Mouse (Mus musculus) intestine, embryonic 16.5 days (tissue): ENCODE data around the gene Utp15. TPM values are rescaled to one million over a fixed set of nuclear protein-coding genes. Genes with fewer than 3 reads are reported as not detected.

ENCODE experiments used
- ATAC-seq: fragments of 200-750 bp; cut with Nextera tagmentation; 2 replicates; pipeline ENCODE4 v1.8.0; 2017; ENCODE audit warnings: moderate TSS enrichment, moderate library complexity
- H3K27ac ChIP-seq: fragments of 300-500 bp; sonication (generic); 2 replicates; pipeline ENCODE4 v1.5.1; 2014; ENCODE audit warnings: mild to moderate bottlenecking, low read length
- H3K27me3 ChIP-seq: fragments of 300-500 bp; sonication (generic); replicated peaks from 2 replicates; pipeline ENCODE4 v1.6.1; 2014; ENCODE audit warnings: low read length, control low read depth, mixed read lengths; ENCODE audit not compliant: control insufficient read depth, insufficient read depth
- H3K36me3 ChIP-seq: fragments of 300-500 bp; sonication (generic); 2 replicates; pipeline ENCODE4 v1.6.1; 2014; ENCODE audit warnings: low read length, control low read depth; ENCODE audit not compliant: control insufficient read depth, insufficient read depth
- H3K4me1 ChIP-seq: fragments of 300-500 bp; sonication (generic); 2 replicates; pipeline ENCODE4 v1.6.1; 2014; ENCODE audit warnings: low read length, control low read depth, mixed read lengths; ENCODE audit not compliant: control insufficient read depth, insufficient read depth
- H3K4me2 ChIP-seq: fragments of 300-500 bp; sonication (generic); 2 replicates; pipeline ENCODE4 v1.6.1; 2014; ENCODE audit warnings: low read depth, low read length, control low read depth
- H3K4me3 ChIP-seq: fragments of 300-500 bp; sonication (generic); 2 replicates; pipeline ENCODE4 v1.5.1; 2014; ENCODE audit warnings: mild to moderate bottlenecking, low read length
- H3K9ac ChIP-seq: fragments of 300-500 bp; sonication (generic); 2 replicates; pipeline ENCODE4 v1.6.1; 2014; ENCODE audit warnings: low read depth, low read length
- H3K9me3 ChIP-seq: fragments of 300-500 bp; sonication (generic); 2 replicates; pipeline ENCODE4 v1.6.1; 2016; ENCODE audit warnings: low read length, control low read depth; ENCODE audit not compliant: control insufficient read depth
- WGBS: fragments of 180-500 bp; shearing (Covaris S2); extraction: QIAGEN DNeasy Blood & Tissue Kit; methylation state at CpG from one replicate; pipeline ENCODE4 v1.1.7; 2014; 5-methylcytosine and 5-hydroxymethylcytosine counted together
- polyA plus RNA-seq: library from polyadenylated mRNA; unstranded; fragments of >200 nt; fragmentation: Nextera tagmentation; extraction: Ambion mirVana; gene quantifications from 2 replicates; pipeline ENCODE4 v1.2.1, GENCODE M21; 2015

Gene Utp15
- polyA plus RNA-seq, 1 experiment from 2014 or later: 30.8 TPM

GRCm38 (mm10) chr13:98201436-98201835 lies 61.4 kb downstream of the Utp15 start:
- peak overlapping the region; percentile 54 for H3K27ac ChIP-seq
- no peaks in the 10 kb centered on the region for H3K27me3 ChIP-seq
- 51% methylated on average over 9 of the region's 9 CpGs for WGBS
- H3K4me1 ChIP-seq: peaks cover 18% of the 10 kb centered on the region
- H3K4me2 ChIP-seq: no peak overlapping the region; the same call in 1 of the 2 replicates
- H3K9ac ChIP-seq: no peak overlapping the region
- no peak overlapping the region for H3K4me3 ChIP-seq
- ATAC-seq: peak; percentile 40
- no peaks in the 10 kb centered on the region for H3K36me3 ChIP-seq
- no peaks in the 10 kb centered on the region for H3K9me3 ChIP-seq

Other genes starting within 250 kb of the Utp15 start
- gene Arhgef28, start 56.6 kb downstream of the Utp15 start, polyA plus RNA-seq: 14.2 and 15.1 TPM in 2 replicates
- gene Ankra2, start within 50 bp of the Utp15 start, polyA plus RNA-seq: 17.2 and 17.8 TPM in 2 replicates
- not detected in 2 replicates for gene Gm21976, start 16.8 kb upstream of the Utp15 start, polyA plus RNA-seq
- gene Btf3, start 54.0 kb upstream of the Utp15 start, polyA plus RNA-seq: 549 and 610 TPM in 2 replicates
- gene Foxd1, start 91.2 kb upstream of the Utp15 start, polyA plus RNA-seq: 0.02 TPM in 1 of 2 replicates, not detected in the other
- gene Gm10320, start 229.0 kb upstream of the Utp15 start, polyA plus RNA-seq: 1.3 and 2.5 TPM in 2 replicates